Mouse (Mus musculus): ENCODE results near the gene Pdap1.

DNA sequence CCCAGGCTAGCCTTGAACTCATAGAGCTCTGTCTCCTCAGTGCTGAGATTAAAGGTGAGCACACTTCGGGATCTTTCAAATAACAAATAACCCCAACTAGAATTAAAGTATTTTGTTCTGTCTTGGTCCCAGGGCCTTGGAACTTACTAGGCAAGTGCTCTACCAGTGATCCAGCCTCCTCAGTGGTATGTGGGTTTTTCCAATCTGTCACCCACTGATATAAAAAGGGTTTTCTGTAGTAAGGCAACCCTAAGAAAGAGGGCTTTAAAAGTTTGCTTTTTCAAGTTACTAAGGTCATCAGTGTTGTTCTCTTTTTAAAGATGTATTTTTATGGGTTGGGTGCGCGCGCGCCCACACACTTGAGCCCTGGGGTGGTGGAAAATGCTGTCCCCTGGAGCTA is 24.3 kb downstream of the Pdap1 start:
- no peak for TF ChIP-seq MAX (IDR thresholded peaks at IDR 0.05)
- TF ChIP-seq CTCF (IDR thresholded peaks at IDR 0.05; ENCODE audit: control insufficient read depth, insufficient read depth, insufficient read length): no peak
